Mouse (Mus musculus): ENCODE measurements around the gene Cux2. TPM values are rescaled to one million over a fixed set of nuclear protein-coding genes. Genes with fewer than 3 reads are reported as not detected.

Gene Cux2
- polyA plus RNA-seq, 1 experiment from 2014 or later: 3.0 TPM

DNA sequence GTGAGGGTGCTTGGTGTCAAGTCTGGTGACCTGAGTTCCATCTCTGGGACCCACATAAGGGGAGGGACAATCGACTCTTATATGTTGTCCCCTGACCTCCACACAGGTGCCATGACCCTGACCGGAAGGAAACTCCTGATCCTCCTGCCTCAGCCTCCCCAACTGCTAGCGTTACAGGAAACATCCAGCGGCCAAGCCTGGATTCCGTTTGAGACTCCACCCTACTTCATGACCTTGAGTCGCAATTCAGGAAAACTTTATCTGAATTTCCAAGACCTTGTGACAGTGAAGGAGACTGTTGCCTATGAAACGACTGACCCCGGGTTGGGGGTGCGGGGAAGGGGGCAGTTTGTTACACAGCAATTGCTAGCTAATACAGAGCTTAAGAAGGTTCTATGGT is 208.4 kb downstream of the Cux2 start:
- H3K4me2 ChIP-seq (ENCODE audit: low read depth, low read length): no peak overlapping the region
- H3K27me3 ChIP-seq (replicated peaks; ENCODE audit: control insufficient read depth, insufficient read depth, low read length): peaks cover 24% of the 10 kb centered on the region
- no peak overlapping the region for H3K27ac ChIP-seq (replicated peaks; ENCODE audit: low read depth, low read length)
- H3K9me3 ChIP-seq (ENCODE audit: control insufficient read depth, low read length): no peaks in the 10 kb centered on the region
- WGBS: 94% methylated on average over 9 of the region's 9 CpGs
- DNase-seq (ENCODE audit: low spot score) (no peak), ATAC-seq (ENCODE audit: low read depth) (no peak)
- H3K4me3 ChIP-seq (ENCODE audit: low read depth, low read length): no peak overlapping the region
- no peaks in the 10 kb centered on the region for H3K36me3 ChIP-seq (ENCODE audit: control insufficient read depth, insufficient read depth, low read length)
- H3K9ac ChIP-seq (ENCODE audit: low read depth, low read length): no peak overlapping the region
- H3K4me1 ChIP-seq (ENCODE audit: control insufficient read depth, insufficient read depth, low read length): peaks cover 19% of the 10 kb centered on the region

DNA sequence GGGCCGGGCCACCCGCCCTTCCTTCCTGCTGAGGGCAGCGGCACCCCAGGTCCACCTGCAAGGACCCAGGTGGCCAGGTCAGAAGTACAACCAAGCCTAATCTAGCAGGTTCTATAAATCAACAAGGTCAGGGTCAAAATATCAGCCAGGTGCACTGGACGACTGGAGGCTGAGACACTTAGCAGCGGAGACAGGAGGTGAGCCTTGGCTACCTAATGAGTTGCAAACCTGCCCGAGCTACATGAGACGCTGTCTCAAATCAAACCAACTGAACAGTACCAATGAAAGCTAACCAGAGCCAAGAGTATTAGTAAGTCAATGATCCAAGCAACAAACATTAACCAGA is 210.8 kb downstream of the Cux2 start:
- ATAC-seq (ENCODE audit: low read depth) (no peak), DNase-seq (ENCODE audit: low spot score) (no peak)
- H3K27me3 ChIP-seq (replicated peaks; ENCODE audit: control insufficient read depth, insufficient read depth, low read length): peaks cover 19% of the 10 kb centered on the region
- peak overlapping the region; percentile 28; the same call in 1 of the 2 replicates for H3K27ac ChIP-seq (replicated peaks; ENCODE audit: low read depth, low read length)
- no peaks in the 10 kb centered on the region for H3K9me3 ChIP-seq (ENCODE audit: control insufficient read depth, low read length)
- peak overlapping the region; percentile 56; the same call in 1 of the 2 replicates for H3K9ac ChIP-seq (ENCODE audit: low read depth, low read length)
- peak overlapping the region; percentile 91 for H3K4me2 ChIP-seq (ENCODE audit: low read depth, low read length)
- peak overlapping the region; percentile 81 for H3K4me3 ChIP-seq (ENCODE audit: low read depth, low read length)
- H3K4me1 ChIP-seq (ENCODE audit: control insufficient read depth, insufficient read depth, low read length): peaks cover 34% of the 10 kb centered on the region
- WGBS: 23% methylated on average over 6 of the region's 7 CpGs
- H3K36me3 ChIP-seq (ENCODE audit: control insufficient read depth, insufficient read depth, low read length): no peaks in the 10 kb centered on the region

DNA sequence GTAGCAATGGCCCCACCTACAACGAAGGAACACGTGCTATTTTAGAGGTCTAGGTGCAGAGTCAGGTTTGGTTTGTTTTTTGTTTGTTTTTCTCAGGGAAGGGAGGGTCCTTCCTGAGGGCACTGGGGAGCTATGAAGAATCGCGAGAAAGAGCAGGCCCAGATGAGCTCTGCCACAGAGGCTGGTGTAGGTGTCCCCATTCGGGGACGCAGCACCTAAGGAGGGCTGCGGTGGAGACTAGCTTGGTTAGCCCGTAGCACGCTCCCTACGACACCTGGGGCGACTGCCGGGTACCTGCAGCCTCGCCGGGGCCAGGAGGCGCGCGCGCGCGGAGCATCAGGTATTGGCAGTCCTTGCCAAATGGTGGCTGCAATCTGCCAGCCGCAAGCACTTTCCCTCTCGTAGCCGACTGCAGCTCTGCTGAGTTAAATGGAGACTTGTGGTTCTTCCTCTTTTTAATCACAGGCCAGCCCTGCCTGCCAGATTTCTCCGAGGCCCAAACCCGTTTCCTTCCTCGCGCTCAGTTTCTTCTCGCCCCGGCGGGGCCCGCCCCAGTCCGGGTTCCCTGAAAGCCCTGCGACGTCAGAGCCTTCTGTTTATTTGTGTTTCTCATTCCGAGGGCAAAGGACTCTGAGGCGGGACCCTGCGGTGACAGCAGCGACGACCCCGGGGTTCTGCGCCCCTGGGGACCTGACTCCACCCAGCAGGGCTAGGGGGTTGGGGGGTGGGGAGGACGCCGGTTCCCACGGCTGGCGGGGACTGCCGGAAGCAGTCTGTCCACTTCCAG is 211.4 kb downstream of the Cux2 start:
- peak; percentile 62 for DNase-seq (ENCODE audit: low spot score)
- under 1% methylated on average over 46 of the region's 46 CpGs for WGBS
- ATAC-seq (ENCODE audit: low read depth): no peak

DNA sequence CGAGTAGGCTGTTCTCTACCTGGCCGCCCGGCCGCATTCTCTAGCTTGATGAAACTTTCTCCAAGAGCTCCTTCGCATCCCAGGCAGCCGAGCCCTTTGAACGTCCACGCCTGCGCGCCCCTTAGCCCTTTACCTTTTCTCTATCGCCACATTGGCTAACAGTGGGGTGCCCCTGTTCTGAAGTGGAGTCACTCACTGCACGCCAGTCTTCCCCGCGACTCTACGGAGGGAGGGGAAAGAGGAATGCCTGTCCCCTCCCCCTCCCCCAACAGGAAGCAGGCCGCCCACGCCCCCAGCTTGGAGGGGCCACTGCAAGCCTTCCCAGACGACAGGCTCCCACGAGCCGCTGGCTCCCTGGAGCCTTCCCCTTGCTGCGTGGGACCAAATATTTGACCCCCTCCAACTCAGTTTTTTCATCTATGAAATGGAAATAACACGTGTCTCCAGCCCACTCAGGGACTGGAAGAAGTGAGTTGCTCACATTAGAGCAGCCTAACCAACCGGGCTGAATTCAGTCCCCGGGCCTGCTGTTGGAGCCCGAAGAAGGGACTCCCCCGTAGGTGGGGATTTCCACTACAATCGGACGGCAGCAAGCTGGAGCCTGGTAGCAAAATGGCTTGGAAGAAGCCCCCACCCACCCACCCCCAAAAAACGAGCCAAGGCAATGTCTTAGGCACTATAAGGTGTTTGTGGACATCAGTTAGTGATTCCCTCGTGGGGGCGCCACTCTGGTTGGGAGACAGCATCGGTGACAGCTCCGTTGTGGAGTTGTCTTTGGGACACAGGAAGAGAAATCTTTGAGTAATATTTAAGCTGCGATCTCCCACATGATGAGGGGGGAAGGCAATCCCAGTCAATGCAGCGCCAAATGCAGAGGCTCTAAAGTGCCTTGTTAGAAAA is 212.2 kb downstream of the Cux2 start, which contains the start of gene Sh2b3:
Sh2b3 (minus strand) TSS at position 206 of the 900 bp plus-strand sequence.
- peak within 1 kb of the TSS; percentile 81 for H3K4me3 ChIP-seq (ENCODE audit: low read depth, low read length)
- H3K9ac ChIP-seq (ENCODE audit: low read depth, low read length): peak within 1 kb of the TSS; percentile 79
- H3K9me3 ChIP-seq (ENCODE audit: control insufficient read depth, low read length): no peaks in the 10 kb centered on the region
- H3K4me1 ChIP-seq (ENCODE audit: control insufficient read depth, insufficient read depth, low read length): peaks cover 37% of the 10 kb centered on the region
- peak within 1 kb of the TSS; percentile 91 for H3K4me2 ChIP-seq (ENCODE audit: low read depth, low read length)
- H3K27ac ChIP-seq (replicated peaks; ENCODE audit: low read depth, low read length): peak within 1 kb of the TSS; percentile 72
- DNase-seq (ENCODE audit: low spot score) (peak; percentile 60), ATAC-seq (ENCODE audit: low read depth) (peak; percentile 13)
- WGBS: under 1% methylated on average over 31 of the region's 35 CpGs
- H3K27me3 ChIP-seq (replicated peaks; ENCODE audit: control insufficient read depth, insufficient read depth, low read length): 0 out of 2 replicates have a peak, but pooled peaks cover 7% of the 10 kb centered on the region
- H3K36me3 ChIP-seq (ENCODE audit: control insufficient read depth, insufficient read depth, low read length): no peaks in the 10 kb centered on the region

More for the DNA sequence above, 211.4 kb downstream of the Cux2 start:
- H3K4me2 ChIP-seq (ENCODE audit: low read depth, low read length): peak overlapping the region; percentile 91
- peak overlapping the region; percentile 56 for H3K9ac ChIP-seq (ENCODE audit: low read depth, low read length)
- H3K27ac ChIP-seq (replicated peaks; ENCODE audit: low read depth, low read length): peak overlapping the region; percentile 28; the same call in 1 of the 2 replicates
- H3K36me3 ChIP-seq (ENCODE audit: control insufficient read depth, insufficient read depth, low read length): no peaks in the 10 kb centered on the region
- H3K9me3 ChIP-seq (ENCODE audit: control insufficient read depth, low read length): no peaks in the 10 kb centered on the region
- H3K4me3 ChIP-seq (ENCODE audit: low read depth, low read length): peak overlapping the region; percentile 81
- H3K27me3 ChIP-seq (replicated peaks; ENCODE audit: control insufficient read depth, insufficient read depth, low read length): peaks cover 13% of the 10 kb centered on the region
- peaks cover 39% of the 10 kb centered on the region for H3K4me1 ChIP-seq (ENCODE audit: control insufficient read depth, insufficient read depth, low read length)

DNA sequence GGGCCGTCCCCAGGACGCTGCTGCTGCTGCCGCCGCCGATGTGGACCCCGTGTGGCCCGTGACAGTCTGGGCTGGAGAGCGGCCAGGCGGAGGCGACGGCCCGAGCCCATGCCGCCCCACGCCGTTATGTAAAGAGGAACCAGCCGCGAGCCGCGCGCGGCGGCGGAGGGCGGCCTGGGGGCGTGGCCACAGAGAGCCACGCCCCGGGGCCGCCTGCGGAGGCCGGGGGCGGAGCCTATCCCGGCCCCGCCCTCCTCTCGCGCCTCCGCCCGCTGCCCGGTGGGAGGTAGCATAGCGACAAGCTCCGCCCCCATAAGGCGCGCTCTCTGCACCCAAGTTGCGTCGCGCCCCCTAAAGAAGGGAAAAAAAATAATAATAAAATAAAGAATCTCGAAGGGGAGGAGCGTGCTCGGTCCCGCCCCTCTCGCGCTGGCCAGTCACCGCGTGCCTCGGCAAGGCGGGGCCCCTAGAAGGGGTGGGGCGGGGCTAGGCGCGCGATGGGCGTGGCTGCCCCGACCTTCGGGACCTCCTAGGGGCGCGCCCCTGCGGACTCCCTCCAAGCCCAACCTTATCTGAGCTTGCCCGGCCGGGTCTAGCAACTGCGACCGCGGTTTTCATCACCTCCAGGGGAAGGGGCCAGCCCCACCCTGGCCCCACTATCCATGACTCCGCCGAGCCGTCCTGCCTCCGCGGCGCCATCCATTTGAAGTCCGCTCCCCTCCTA is 213.0 kb downstream of the Cux2 start:
- Histone ChIP-seq H3K9me3 (ENCODE audit: control insufficient read depth, low read length) (no peaks in the 10 kb centered on the region), H3K4me2 (ENCODE audit: low read depth, low read length) (peak overlapping the region; percentile 91), H3K4me1 (ENCODE audit: control insufficient read depth, insufficient read depth, low read length) (peaks cover 37% of the 10 kb centered on the region), H3K9ac (ENCODE audit: low read depth, low read length) (peak overlapping the region; percentile 79), H3K27me3 (replicated peaks; ENCODE audit: control insufficient read depth, insufficient read depth, low read length) (0 out of 2 replicates have a peak, but pooled peaks cover 7% of the 10 kb centered on the region), H3K4me3 (ENCODE audit: low read depth, low read length) (peak overlapping the region; percentile 81), H3K36me3 (ENCODE audit: control insufficient read depth, insufficient read depth, low read length) (no peaks in the 10 kb centered on the region), H3K27ac (replicated peaks; ENCODE audit: low read depth, low read length) (peak overlapping the region; percentile 72)
- under 1% methylated on average over 41 of the region's 77 CpGs for WGBS
- peak; percentile 95 for DNase-seq (ENCODE audit: low spot score)
- ATAC-seq (ENCODE audit: low read depth): peak; percentile 77

DNA sequence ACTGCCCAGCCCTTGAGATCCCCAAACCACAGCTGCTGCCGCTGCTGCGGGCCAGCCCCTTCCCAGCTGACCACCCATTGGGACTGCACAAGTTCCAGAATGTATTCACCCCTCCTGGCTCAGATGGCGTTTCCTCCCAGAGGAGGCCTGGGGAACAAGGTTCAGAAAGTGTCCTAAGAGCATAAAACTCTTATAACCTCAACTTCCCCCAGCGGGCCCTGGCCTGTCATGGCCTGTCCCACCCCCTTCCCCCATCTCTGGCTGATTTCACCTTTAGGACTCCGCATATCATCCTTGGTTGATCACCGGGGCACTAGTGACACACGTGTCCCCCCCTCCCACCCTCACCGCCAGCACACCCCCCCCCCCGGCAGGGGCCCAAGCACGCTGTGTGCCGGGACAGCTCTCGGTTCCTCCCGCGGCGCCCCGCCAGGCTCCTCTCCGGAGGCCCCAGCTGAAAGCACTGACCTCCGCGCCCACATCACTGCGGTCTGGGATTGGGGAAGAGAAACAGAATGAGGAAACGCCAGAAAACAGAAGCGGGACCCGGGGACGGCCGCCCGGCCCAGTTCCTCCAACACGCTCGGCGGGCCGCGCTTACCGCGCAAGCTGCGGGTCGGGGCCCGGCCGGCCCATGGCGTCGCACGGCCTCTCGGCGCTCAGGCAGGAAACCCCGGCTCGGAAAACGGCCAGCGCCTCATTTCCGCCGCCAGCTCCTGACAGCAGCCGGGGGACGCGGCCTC is 213.8 kb downstream of the Cux2 start:
- peak overlapping the region; percentile 72 for H3K27ac ChIP-seq (replicated peaks; ENCODE audit: low read depth, low read length)
- WGBS: under 1% methylated on average over 40 of the region's 51 CpGs
- H3K9me3 ChIP-seq (ENCODE audit: control insufficient read depth, low read length): no peaks in the 10 kb centered on the region
- peaks cover 37% of the 10 kb centered on the region for H3K4me1 ChIP-seq (ENCODE audit: control insufficient read depth, insufficient read depth, low read length)
- no peaks in the 10 kb centered on the region for H3K36me3 ChIP-seq (ENCODE audit: control insufficient read depth, insufficient read depth, low read length)
- peak overlapping the region; percentile 79 for H3K9ac ChIP-seq (ENCODE audit: low read depth, low read length)
- peak overlapping the region; percentile 81 for H3K4me3 ChIP-seq (ENCODE audit: low read depth, low read length)
- H3K4me2 ChIP-seq (ENCODE audit: low read depth, low read length): peak overlapping the region; percentile 91
- ATAC-seq (ENCODE audit: low read depth) (peak; percentile 0; the same call in 1 of the 2 replicates), DNase-seq (ENCODE audit: low spot score) (no peak)
- H3K27me3 ChIP-seq (replicated peaks; ENCODE audit: control insufficient read depth, insufficient read depth, low read length): 0 out of 2 replicates have a peak, but pooled peaks cover 7% of the 10 kb centered on the region

DNA sequence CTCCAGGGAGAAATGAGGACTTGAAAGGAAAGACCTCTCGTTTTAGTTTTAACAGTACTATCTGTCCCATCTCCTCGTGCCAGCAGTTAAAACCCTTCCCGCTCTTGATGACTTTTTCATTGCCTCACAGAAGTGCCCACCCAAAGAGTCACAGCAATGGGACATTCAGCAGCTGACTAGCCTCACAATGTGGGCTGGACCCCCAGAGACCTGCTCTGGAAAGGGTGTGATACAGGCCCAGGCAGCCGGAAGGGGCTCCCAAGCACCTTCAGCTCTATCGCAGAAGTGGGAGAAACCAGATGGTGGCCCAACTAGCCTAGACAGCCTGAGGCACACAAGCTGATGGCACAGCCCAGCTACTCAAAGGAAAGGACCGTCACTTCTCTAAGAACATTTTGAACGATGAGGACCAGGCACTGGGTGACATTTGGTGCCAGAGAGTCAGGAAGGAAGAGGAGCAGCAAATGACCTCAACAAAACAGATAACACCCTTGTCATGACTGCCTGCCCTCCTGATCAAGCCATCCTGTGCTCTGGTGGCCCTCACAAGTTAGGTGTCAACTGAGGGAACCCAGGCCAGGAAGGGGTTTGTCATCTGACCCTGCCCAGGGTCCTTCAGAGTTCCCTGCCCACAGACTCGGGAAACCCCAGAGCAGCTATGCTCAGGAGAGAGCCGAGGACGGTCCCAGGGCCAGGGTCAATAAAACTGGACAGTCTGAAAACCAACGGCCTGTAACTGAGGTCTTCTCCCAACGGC is 214.7 kb downstream of the Cux2 start:
- Histone ChIP-seq H3K4me2 (ENCODE audit: low read depth, low read length) (peak overlapping the region; percentile 91), H3K27ac (replicated peaks; ENCODE audit: low read depth, low read length) (no peak overlapping the region), H3K9ac (ENCODE audit: low read depth, low read length) (peak overlapping the region; percentile 79), H3K4me1 (ENCODE audit: control insufficient read depth, insufficient read depth, low read length) (peaks cover 37% of the 10 kb centered on the region), H3K9me3 (ENCODE audit: control insufficient read depth, low read length) (no peaks in the 10 kb centered on the region), H3K27me3 (replicated peaks; ENCODE audit: control insufficient read depth, insufficient read depth, low read length) (0 out of 2 replicates have a peak, but pooled peaks cover 7% of the 10 kb centered on the region), H3K36me3 (ENCODE audit: control insufficient read depth, insufficient read depth, low read length) (no peaks in the 10 kb centered on the region), H3K4me3 (ENCODE audit: low read depth, low read length) (peak overlapping the region; percentile 81)
- ATAC-seq (ENCODE audit: low read depth) (no peak), DNase-seq (ENCODE audit: low spot score) (no peak)
- WGBS: 42% methylated on average over 12 of the region's 12 CpGs
